Mouse (Mus musculus) limb, embryonic 11.5 days (tissue): Measurements from ENCODE around the gene Elavl2. TPM values are rescaled to one million over a fixed set of nuclear protein-coding genes. Genes with fewer than 3 reads are reported as not detected.

Source experiments
- ATAC-seq: fragments of 200-750 bp; cut with Nextera tagmentation; 2 replicates; pipeline ENCODE4 v1.8.0; 2017; ENCODE audit warnings: low read depth; ENCODE audit not compliant: insufficient number of reproducible peaks, low FRiP score, low TSS enrichment
- DNase-seq: peaks from one replicate; pipeline ENCODE4 v3.0.0-alpha.2; 2015; ENCODE audit warnings: low spot score
- H3K27ac ChIP-seq: fragments of 300-500 bp; sonication (generic); replicated peaks from 2 replicates; pipeline ENCODE4 v1.5.1; 2014; ENCODE audit warnings: low read depth, mild to moderate bottlenecking, low read length
- H3K27me3 ChIP-seq: fragments of 300-500 bp; sonication (generic); 2 replicates; pipeline ENCODE4 v1.6.1; 2014; ENCODE audit warnings: mild to moderate bottlenecking, low read length, mixed read lengths; ENCODE audit not compliant: control insufficient read depth, insufficient read depth
- H3K36me3 ChIP-seq: fragments of 300-500 bp; sonication (generic); 2 replicates; pipeline ENCODE4 v1.6.1; 2014; ENCODE audit warnings: mild to moderate bottlenecking, low read length, moderate library complexity, mixed read lengths; ENCODE audit not compliant: control insufficient read depth, insufficient read depth
- H3K4me1 ChIP-seq: fragments of 300-500 bp; sonication (generic); 2 replicates; pipeline ENCODE4 v1.6.1; 2014; ENCODE audit warnings: low read length, mixed read lengths; ENCODE audit not compliant: control insufficient read depth, insufficient read depth
- H3K4me2 ChIP-seq: fragments of 300-500 bp; sonication (generic); 2 replicates; pipeline ENCODE4 v1.6.1; 2014; ENCODE audit warnings: low read depth, mild to moderate bottlenecking, moderate library complexity; ENCODE audit not compliant: severe bottlenecking
- H3K4me3 ChIP-seq: fragments of 300-500 bp; sonication (generic); 2 replicates; pipeline ENCODE4 v1.5.1; 2014; ENCODE audit warnings: low read depth, low read length
- H3K9ac ChIP-seq: fragments of 300-500 bp; sonication (generic); 2 replicates; pipeline ENCODE4 v1.6.1; 2014; ENCODE audit warnings: mild to moderate bottlenecking, low read length
- H3K9me3 ChIP-seq: fragments of 300-500 bp; sonication (generic); 2 replicates; pipeline ENCODE4 v1.6.1; 2016; ENCODE audit warnings: low read length; ENCODE audit not compliant: control insufficient read depth
- WGBS: fragments of 180-500 bp; shearing (Covaris S2); extraction: QIAGEN DNeasy Blood & Tissue Kit; methylation state at CpG from one replicate; pipeline ENCODE4 v1.1.7; 2014; 5-methylcytosine and 5-hydroxymethylcytosine counted together
- polyA plus RNA-seq: library from polyadenylated mRNA; unstranded; fragments of >200 nt; fragmentation: Nextera tagmentation; extraction: Ambion mirVana; gene quantifications from 2 replicates; pipeline ENCODE4 v1.2.1, GENCODE M21; 2014

The Elavl2 gene
- 4.2 and 4.5 TPM in 2 replicates for polyA plus RNA-seq

DNA sequence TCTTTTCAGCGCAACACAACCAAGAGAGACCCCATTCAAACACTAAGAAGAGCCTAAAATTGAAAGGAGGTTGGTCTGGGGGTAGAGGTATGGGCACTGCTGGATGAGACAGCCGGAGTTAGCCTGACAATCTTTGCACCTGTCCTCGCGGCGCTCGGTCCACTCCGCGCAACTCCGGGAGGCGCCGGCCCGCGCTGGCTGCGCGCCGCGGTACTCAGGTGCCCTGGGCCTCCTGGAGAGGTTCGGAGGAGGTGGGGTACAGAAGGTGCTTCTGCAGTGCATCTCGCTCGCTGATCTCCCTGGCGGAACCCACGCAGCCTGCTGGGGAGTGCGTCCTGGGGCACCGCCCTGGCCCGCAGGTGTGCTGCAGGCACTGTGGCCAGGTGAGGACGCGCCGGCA is at the start of gene Elavl2:
Elavl2 (minus strand) TSS at position 363 of the 400 bp plus-strand sequence.
- peaks cover 15% of the 10 kb centered on the region for H3K27me3 ChIP-seq
- no peaks in the 10 kb centered on the region for H3K4me1 ChIP-seq
- H3K4me3 ChIP-seq = peak within 1 kb of the TSS; percentile 27
- DNase-seq = no peak
- no peaks in the 10 kb centered on the region for H3K36me3 ChIP-seq
- H3K4me2 ChIP-seq = peak within 1 kb of the TSS; percentile 58
- no peak for ATAC-seq
- WGBS = 1% methylated on average over 28 of the region's 28 CpGs
- no peak within 1 kb of the TSS for H3K27ac ChIP-seq
- H3K9me3 ChIP-seq = no peaks in the 10 kb centered on the region
- H3K9ac ChIP-seq = 0 out of 2 replicates have a peak within 1 kb of the TSS, but pooled peaks have one; percentile 27

DNA sequence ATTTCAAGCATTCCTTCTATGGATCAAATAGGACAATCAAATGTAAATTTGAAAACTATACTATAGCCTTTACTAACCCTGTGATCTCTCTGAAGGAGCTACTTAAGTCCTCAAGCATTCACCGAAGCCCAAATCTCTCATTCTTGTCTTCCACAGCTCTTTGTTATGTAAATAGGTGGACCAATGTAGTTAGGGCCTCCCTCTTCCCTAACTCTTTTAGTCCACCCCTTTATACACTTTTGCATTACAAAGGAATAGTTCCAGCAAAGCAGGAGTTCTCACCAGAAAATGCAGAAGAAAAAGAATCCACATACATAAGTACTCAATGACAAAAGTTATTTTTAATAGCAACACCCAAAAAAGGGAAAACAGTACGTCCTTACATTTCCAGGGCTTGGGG is 47.3 kb upstream of the Elavl2 start:
- H3K9ac ChIP-seq = no peak overlapping the region
- no peak for DNase-seq
- WGBS = 73% methylated on average over 2 of the region's 2 CpGs

DNA sequence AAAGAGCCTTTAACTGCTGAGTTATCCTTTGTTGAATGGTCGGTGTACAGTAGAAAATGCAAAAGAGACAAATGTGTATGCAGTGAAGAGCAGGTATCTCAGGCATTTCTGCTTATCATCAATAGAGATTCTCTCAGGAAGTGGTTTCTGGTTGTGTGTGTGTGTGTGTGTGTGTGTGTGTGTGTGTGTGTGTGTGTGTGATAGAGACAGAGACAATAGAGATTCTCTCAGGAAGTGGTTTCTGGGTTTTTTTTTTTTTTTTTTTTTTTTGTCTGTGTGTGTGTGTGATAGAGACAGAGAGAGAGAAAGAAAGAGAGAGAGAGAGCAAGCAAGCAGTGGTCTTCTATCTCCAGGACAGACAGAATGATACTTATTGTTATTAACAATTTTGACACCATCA is 15.0 kb upstream of the Elavl2 start:
- ATAC-seq = no peak
- H3K27ac ChIP-seq = no peak overlapping the region
- WGBS = 92% methylated on average over 1 of the region's 1 CpGs
- no peak overlapping the region for H3K9ac ChIP-seq
- no peak overlapping the region for H3K4me3 ChIP-seq
- no peak overlapping the region for H3K4me2 ChIP-seq
- no peaks in the 10 kb centered on the region for H3K36me3 ChIP-seq
- no peaks in the 10 kb centered on the region for H3K27me3 ChIP-seq
- no peaks in the 10 kb centered on the region for H3K4me1 ChIP-seq
- H3K9me3 ChIP-seq = no peaks in the 10 kb centered on the region
- DNase-seq = no peak

More for the DNA sequence above, 47.3 kb upstream of the Elavl2 start:
- Histone ChIP-seq H3K36me3 (no peaks in the 10 kb centered on the region), H3K27ac (no peak overlapping the region), H3K4me1 (no peaks in the 10 kb centered on the region), H3K27me3 (no peaks in the 10 kb centered on the region), H3K4me2 (no peak overlapping the region), H3K4me3 (no peak overlapping the region), H3K9me3 (no peaks in the 10 kb centered on the region)
- ATAC-seq = no peak

DNA sequence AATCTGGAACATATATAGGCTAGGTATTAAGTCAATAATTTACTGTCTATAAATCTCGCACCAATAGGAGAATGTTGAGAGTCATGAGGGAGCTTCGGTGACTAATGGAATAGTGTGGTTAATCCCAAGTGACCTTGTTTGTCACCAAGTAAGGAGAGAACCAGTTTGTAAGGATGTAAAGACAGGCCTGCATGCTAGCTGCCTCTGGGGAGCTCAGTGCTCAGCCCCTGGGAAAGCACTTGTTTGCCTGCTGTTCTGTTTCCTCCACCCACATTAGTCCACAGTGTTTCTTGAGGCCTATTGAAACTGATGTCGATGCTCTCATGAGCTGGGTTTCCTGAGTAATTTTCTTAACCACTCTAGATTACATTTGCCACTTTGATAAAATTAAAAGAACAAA is 4.5 kb upstream of the Elavl2 start:
- no peaks in the 10 kb centered on the region for H3K36me3 ChIP-seq
- H3K9ac ChIP-seq = no peak overlapping the region
- H3K4me2 ChIP-seq = no peak overlapping the region
- H3K4me3 ChIP-seq = no peak overlapping the region
- WGBS = 70% methylated on average over 3 of the region's 3 CpGs
- H3K27ac ChIP-seq = no peak overlapping the region
- H3K9me3 ChIP-seq = no peaks in the 10 kb centered on the region
- ATAC-seq (no peak), DNase-seq (no peak)
- no peaks in the 10 kb centered on the region for H3K4me1 ChIP-seq
- H3K27me3 ChIP-seq = peaks cover 12% of the 10 kb centered on the region

DNA sequence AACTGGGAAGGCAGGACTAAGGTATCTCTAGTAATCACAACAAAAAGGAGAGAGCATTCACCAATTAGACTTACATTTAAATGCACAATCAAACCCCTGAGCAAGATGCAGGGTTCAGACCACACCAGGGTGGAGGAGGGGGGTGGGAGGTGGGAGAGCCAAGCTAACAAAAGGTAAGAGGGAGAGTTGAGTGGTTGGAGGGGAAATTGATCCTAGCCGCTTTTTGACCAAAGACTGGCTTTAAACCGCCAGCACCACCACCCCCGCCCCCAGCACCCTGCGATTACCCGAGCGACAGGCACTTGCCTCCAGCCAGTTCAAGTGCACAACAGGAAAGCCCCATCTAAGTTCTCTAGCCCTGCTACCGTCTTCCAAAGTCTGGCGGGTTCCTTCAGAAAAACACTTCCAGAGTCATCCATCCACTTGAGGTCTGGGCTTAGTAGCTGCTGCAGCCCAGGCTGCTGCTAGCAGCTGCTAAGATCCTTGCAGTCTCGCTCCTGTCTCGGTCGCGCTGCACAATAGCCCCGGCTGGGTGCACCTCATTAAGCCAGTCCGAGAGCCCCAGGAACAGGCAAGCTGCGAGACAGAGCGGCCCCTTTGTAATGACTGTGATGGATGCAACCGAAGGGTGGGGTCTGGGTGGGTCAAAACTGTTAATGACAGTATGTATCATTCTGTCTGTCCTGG is 932 bp downstream of the Elavl2 start:
- DNase-seq (peak; percentile 61), ATAC-seq (peak; percentile 67; the same call in 1 of the 2 replicates)
- under 1% methylated on average over 17 of the region's 17 CpGs for WGBS
- Histone ChIP-seq H3K4me2 (peak overlapping the region; percentile 58), H3K36me3 (no peaks in the 10 kb centered on the region), H3K27ac (no peak overlapping the region), H3K4me3 (peak overlapping the region; percentile 27), H3K9ac (no peak overlapping the region), H3K9me3 (no peaks in the 10 kb centered on the region), H3K27me3 (peaks cover 15% of the 10 kb centered on the region), H3K4me1 (no peaks in the 10 kb centered on the region)

DNA sequence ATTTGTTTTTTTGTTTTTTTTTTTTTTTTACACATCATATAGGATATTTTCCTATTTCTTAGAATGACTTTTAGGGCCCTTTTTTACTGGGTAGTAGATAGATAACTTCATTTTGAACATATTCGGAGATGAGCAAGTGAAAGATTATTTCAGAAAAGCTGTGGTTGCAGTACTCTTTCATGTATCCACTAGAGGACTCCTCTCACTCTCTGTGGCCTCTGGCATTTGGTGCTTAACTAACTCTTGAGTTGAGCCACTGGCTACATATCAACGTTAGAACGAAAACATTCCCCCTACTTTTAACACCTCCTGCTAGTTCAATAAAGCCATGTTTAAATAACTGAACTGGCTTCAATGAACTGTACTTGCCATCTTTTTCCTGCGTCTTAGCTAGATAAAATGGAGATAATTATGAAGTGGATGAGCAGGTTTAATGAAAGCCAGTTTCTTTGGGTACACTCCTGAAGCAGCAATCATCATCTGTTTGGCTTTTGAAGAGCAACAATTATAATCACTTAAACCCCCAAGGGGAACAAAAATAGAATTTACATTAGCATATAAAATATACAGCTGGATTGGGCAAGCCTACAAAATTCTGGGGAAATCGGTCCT is 8.5 kb downstream of the Elavl2 start:
- H3K4me2 ChIP-seq = no peak overlapping the region
- H3K27ac ChIP-seq = no peak overlapping the region
- no peak overlapping the region for H3K4me3 ChIP-seq
- H3K27me3 ChIP-seq = no peaks in the 10 kb centered on the region
- H3K9me3 ChIP-seq = no peaks in the 10 kb centered on the region
- ATAC-seq (no peak), DNase-seq (no peak)
- WGBS = 69% methylated on average over 5 of the region's 5 CpGs
- no peak overlapping the region for H3K9ac ChIP-seq
- no peaks in the 10 kb centered on the region for H3K4me1 ChIP-seq
- H3K36me3 ChIP-seq = no peaks in the 10 kb centered on the region

DNA sequence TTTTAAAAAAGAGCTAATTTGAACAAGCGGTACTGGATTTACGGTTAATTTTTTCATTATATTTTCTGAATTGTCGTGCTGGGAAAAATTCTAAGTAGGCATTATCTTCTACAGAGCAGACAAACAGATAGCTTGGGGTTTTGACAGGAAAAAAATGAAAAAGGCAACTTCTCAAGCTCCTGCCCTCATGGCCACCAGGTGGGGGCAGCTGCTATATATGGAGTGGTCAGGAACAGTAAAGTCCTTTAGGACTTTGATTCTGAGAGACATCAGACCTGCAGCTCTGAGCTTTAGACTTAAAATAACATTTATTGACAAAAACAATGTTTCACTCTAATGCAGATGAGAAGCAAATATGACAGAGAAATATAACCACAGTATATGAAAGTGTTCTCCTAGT is 12.9 kb downstream of the Elavl2 start:
- Histone ChIP-seq H3K4me1 (no peaks in the 10 kb centered on the region), H3K4me3 (no peak overlapping the region), H3K4me2 (no peak overlapping the region), H3K9ac (no peak overlapping the region), H3K36me3 (no peaks in the 10 kb centered on the region), H3K9me3 (no peaks in the 10 kb centered on the region), H3K27me3 (no peaks in the 10 kb centered on the region), H3K27ac (no peak overlapping the region)
- WGBS = 86% methylated on average over 3 of the region's 3 CpGs
- ATAC-seq (no peak), DNase-seq (no peak)

DNA sequence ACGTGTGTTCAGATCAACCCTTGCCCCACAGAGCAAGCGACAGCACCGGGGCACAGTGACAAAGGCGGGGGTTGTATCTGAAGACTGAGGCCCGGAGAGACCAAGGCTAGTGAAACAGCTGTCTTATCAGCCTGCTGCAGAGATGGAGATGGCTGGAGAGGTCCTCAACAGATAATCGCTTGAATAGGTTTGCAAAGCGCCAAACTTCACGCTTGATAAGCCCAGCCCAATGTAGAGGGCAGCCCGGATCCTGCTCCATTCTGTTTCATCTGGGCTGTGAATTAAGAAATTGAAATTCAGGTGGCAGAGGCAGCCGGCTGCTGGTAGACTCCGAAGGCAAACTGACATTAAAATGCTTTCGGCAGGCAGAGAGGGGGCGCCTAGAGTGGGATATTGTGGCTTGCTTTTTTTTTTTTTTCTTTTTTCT is 19.4 kb downstream of the Elavl2 start:
- H3K36me3 ChIP-seq = no peaks in the 10 kb centered on the region
- ATAC-seq (no peak), DNase-seq (no peak)
- H3K9me3 ChIP-seq = no peaks in the 10 kb centered on the region
- peaks cover 7% of the 10 kb centered on the region; the same call in 1 of the 2 replicates for H3K27me3 ChIP-seq
- H3K9ac ChIP-seq = no peak overlapping the region
- peak overlapping the region; percentile 11; the same call in 1 of the 2 replicates for H3K4me2 ChIP-seq
- no peak overlapping the region for H3K4me3 ChIP-seq
- H3K27ac ChIP-seq = no peak overlapping the region
- WGBS = under 1% methylated on average over 13 of the region's 13 CpGs
- no peaks in the 10 kb centered on the region for H3K4me1 ChIP-seq
